Mouse (Mus musculus) right cerebral cortex, adult 2 months (tissue): ENCODE measurements at regions not wholly inside any gene's neighbourhood (a gene's known extent, or its start where the extent isn't known, plus 50 kb on each side); places are given as distances from the start of the nearest gene placed in this dataset.
A peak's percentile ranks its signal among the peaks of the same experiment; 100 is the strongest.

ENCODE experiments used
- DNase-seq, 2 experiments: peaks; one replicate each; pipeline ENCODE4 v3.0.0; 2021 to 2022; ENCODE audit warnings: low spot score in 2 of 2

- no peak for DNase-seq
Measured at GRCm38 (mm10) chr4:152936614-152937013, 458.9 kb upstream of the Kcnab2 start.

GRCm38 (mm10) chr4:152935484-152935883 is 457.8 kb upstream of the Kcnab2 start:
- no peak for DNase-seq

GRCm38 (mm10) chr4:152928422-152928985 is 450.8 kb upstream of the Kcnab2 start:
- DNase-seq, result no peak

GRCm38 (mm10) chr4:152920261-152920660 is 442.6 kb upstream of the Kcnab2 start:
- no peak for DNase-seq

GRCm38 (mm10) chr4:152919851-152920250 is 442.2 kb upstream of the Kcnab2 start:
- DNase-seq, result no peak

GRCm38 (mm10) chr4:152916576-152916975 is 438.9 kb upstream of the Kcnab2 start:
- DNase-seq, result no peak

- DNase-seq, result no peak
Measured at GRCm38 (mm10) chr4:152913497-152913896, 435.8 kb upstream of the Kcnab2 start.

- DNase-seq, result no peak
Measured at GRCm38 (mm10) chr4:152912846-152913245, 435.2 kb upstream of the Kcnab2 start.

- DNase-seq, result peak; percentile 62 to 75
Measured at GRCm38 (mm10) chr4:152908235-152908634, 430.6 kb upstream of the Kcnab2 start.

- DNase-seq, result no peak
Measured at GRCm38 (mm10) chr4:152902851-152903250, 425.2 kb upstream of the Kcnab2 start.

- peak in 1 of 2 experiments; percentile 26 for DNase-seq
Measured at GRCm38 (mm10) chr4:152900049-152900448, 422.4 kb upstream of the Kcnab2 start.

GRCm38 (mm10) chr4:152895076-152895475 is 417.4 kb upstream of the Kcnab2 start:
- DNase-seq, result no peak

GRCm38 (mm10) chr4:152892997-152893396 is 415.3 kb upstream of the Kcnab2 start:
- DNase-seq, result no peak

GRCm38 (mm10) chr4:152889211-152889610 is 411.5 kb upstream of the Kcnab2 start:
- no peak for DNase-seq

- DNase-seq, result no peak
Measured at GRCm38 (mm10) chr4:152888306-152888705, 410.6 kb upstream of the Kcnab2 start.

GRCm38 (mm10) chr4:152886773-152887172 is 409.1 kb upstream of the Kcnab2 start:
- no peak for DNase-seq

- DNase-seq, result no peak
Measured at GRCm38 (mm10) chr4:152881433-152881930, 403.8 kb upstream of the Kcnab2 start.

- no peak for DNase-seq
Measured at GRCm38 (mm10) chr4:152880368-152880767, 402.7 kb upstream of the Kcnab2 start.

GRCm38 (mm10) chr4:152878941-152879340 is 401.3 kb upstream of the Kcnab2 start:
- DNase-seq, result no peak

GRCm38 (mm10) chr4:152878401-152878800 is 400.7 kb upstream of the Kcnab2 start:
- DNase-seq, result no peak

GRCm38 (mm10) chr4:152870046-152870445 is 392.4 kb upstream of the Kcnab2 start:
- no peak for DNase-seq

GRCm38 (mm10) chr4:152865894-152866293 is 388.2 kb upstream of the Kcnab2 start:
- no peak for DNase-seq

GRCm38 (mm10) chr4:152862818-152863614 is 385.3 kb upstream of the Kcnab2 start:
- peak; percentile 43 to 50 for DNase-seq
